Mouse (Mus musculus) neural tube, embryonic 14.5 days (tissue): ENCODE data around the gene Cdk5rap1. TPM values are rescaled to one million over a fixed set of nuclear protein-coding genes. Genes with fewer than 3 reads are reported as not detected.
"Not testable (repeated sequence)": the region's sequence is repeated elsewhere in the genome, so short reads cannot be mapped to it uniquely, and the experiment has no call there.

Source experiments
- ATAC-seq: fragments of 200-750 bp; cut with Nextera tagmentation; 2 replicates; pipeline ENCODE4 v1.8.0; 2017; ENCODE audit warnings: low read depth, mild to moderate bottlenecking, moderate TSS enrichment, moderate library complexity
- H3K27ac ChIP-seq: fragments of 300-500 bp; sonication (generic); 2 replicates; pipeline ENCODE4 v1.5.1; 2014; ENCODE audit warnings: low read depth, mild to moderate bottlenecking, control low read depth, low read length, moderate library complexity, mixed read lengths
- H3K27me3 ChIP-seq: fragments of 300-500 bp; sonication (generic); 2 replicates; pipeline ENCODE4 v1.6.1; 2014; ENCODE audit warnings: low read length; ENCODE audit not compliant: control insufficient read depth, insufficient read depth
- H3K36me3 ChIP-seq: fragments of 300-500 bp; sonication (generic); 2 replicates; pipeline ENCODE4 v1.6.1; 2014; ENCODE audit warnings: low read length, mixed read lengths; ENCODE audit not compliant: control insufficient read depth, insufficient read depth
- H3K4me1 ChIP-seq: fragments of 300-500 bp; sonication (generic); 2 replicates; pipeline ENCODE4 v1.6.1; 2014; ENCODE audit warnings: low read length; ENCODE audit not compliant: control insufficient read depth, insufficient read depth
- H3K4me2 ChIP-seq: fragments of 300-500 bp; sonication (generic); 2 replicates; pipeline ENCODE4 v1.6.1; 2014; ENCODE audit warnings: mild to moderate bottlenecking, low read depth, low read length, control low read depth
- H3K4me3 ChIP-seq: fragments of 300-500 bp; sonication (generic); 2 replicates; pipeline ENCODE4 v1.5.1; 2014; ENCODE audit warnings: low read depth, low read length, control low read depth, mixed read lengths
- H3K9ac ChIP-seq: fragments of 300-500 bp; sonication (generic); replicated peaks from 2 replicates; pipeline ENCODE4 v1.6.1; 2014; ENCODE audit warnings: low read depth, mild to moderate bottlenecking, control low read depth, low read length, mixed read lengths
- H3K9me3 ChIP-seq: fragments of 300-500 bp; sonication (generic); 2 replicates; pipeline ENCODE4 v1.6.1; 2016; ENCODE audit warnings: low read length; ENCODE audit not compliant: control insufficient read depth
- WGBS: fragments of 180-500 bp; shearing (Covaris S2); extraction: QIAGEN DNeasy Blood & Tissue Kit; methylation state at CpG from one replicate; pipeline ENCODE4 v1.1.7; 2014; 5-methylcytosine and 5-hydroxymethylcytosine counted together
- polyA plus RNA-seq: library from polyadenylated mRNA; unstranded; fragments of >200 nt; fragmentation: Nextera tagmentation; extraction: Ambion mirVana; gene quantifications from 2 replicates; pipeline ENCODE4 v1.2.1, GENCODE M21; 2014

Gene Cdk5rap1
- polyA plus RNA-seq, 1 experiment from 2014 or later: 10.5 TPM

DNA sequence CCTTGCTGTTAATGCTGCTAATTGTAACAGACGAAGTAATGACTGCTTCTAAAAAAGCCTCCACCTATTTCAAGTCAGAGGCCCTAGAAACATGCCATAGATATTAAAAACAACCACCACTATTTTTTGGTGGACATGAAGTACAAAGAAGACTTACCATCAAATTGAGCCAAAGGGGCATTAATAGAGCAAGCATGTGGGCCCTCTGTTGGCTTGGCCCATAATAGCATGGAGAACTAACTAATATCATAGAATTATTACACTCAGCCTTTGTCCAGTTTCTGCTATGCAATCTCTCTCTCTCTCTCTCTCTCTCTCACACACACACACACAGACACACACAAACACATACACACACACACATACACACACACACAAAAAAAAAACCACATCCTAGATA lies 80.0 kb downstream of the Cdk5rap1 start:
- no peak overlapping the region for H3K9ac ChIP-seq
- no peaks in the 10 kb centered on the region for H3K27me3 ChIP-seq
- no peaks in the 10 kb centered on the region for H3K4me1 ChIP-seq
- H3K36me3 ChIP-seq: no peaks in the 10 kb centered on the region
- no peak overlapping the region for H3K4me3 ChIP-seq
- WGBS: 67% methylated on average over 1 of the region's 1 CpGs
- no peak overlapping the region for H3K27ac ChIP-seq
- H3K4me2 ChIP-seq: no peak overlapping the region
- ATAC-seq: no peak
- no peaks in the 10 kb centered on the region for H3K9me3 ChIP-seq

DNA sequence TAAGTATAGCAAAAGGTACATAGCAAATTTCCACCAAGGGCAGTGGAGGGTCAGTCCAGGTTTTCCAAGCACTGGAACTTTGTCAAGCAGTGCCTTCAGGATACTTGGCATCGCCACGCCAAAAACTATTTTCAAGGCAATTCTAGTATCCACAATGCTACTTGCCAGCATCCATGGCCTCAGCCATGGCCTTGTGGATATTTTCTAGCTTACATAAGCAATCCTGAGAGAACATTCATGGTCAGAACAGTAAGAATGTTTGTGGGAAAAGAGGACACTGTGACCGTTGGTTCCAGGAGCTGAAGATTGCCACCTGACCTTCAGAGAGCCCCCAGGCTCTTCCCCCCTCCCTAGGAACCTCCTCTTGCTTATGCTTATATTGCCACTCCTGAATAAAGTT lies 80.9 kb downstream of the Cdk5rap1 start:
- H3K9me3 ChIP-seq, H3K27me3 ChIP-seq, H3K4me1 ChIP-seq, H3K36me3 ChIP-seq, H3K4me3 ChIP-seq, ATAC-seq, H3K27ac ChIP-seq, H3K4me2 ChIP-seq, H3K9ac ChIP-seq: not testable (repeated sequence)
- WGBS: 87% methylated on average over 3 of the region's 3 CpGs

Other genes with a start within 250 kb of the Cdk5rap1 start
- not detected in 2 replicates for gene Bpifa3, start 242.7 kb downstream of the Cdk5rap1 start, polyA plus RNA-seq
- gene Bpifa1, start 230.1 kb downstream of the Cdk5rap1 start, polyA plus RNA-seq: not detected in 2 replicates
- not detected in 2 replicates for gene Bpifa5, start 210.4 kb downstream of the Cdk5rap1 start, polyA plus RNA-seq
- gene Bpifb1, start 182.2 kb downstream of the Cdk5rap1 start, polyA plus RNA-seq: not detected in 2 replicates
- 0.24 TPM in 1 of 2 replicates, not detected in the other for gene Bpifb5, start 149.3 kb downstream of the Cdk5rap1 start, polyA plus RNA-seq
- gene Bpifb9a, start 115.2 kb downstream of the Cdk5rap1 start, polyA plus RNA-seq: not detected in 2 replicates
- not detected in 2 replicates for gene Bpifb9b, start 65.8 kb downstream of the Cdk5rap1 start, polyA plus RNA-seq
- 4.4 and 5.1 TPM in 2 replicates for gene Snta1, start 35.1 kb upstream of the Cdk5rap1 start, polyA plus RNA-seq
- gene Cbfa2t2, start 63.5 kb upstream of the Cdk5rap1 start, polyA plus RNA-seq: 48.8 and 51.2 TPM in 2 replicates
- 1.6 and 1.9 TPM in 2 replicates for gene 1700003F12Rik, start 174.1 kb upstream of the Cdk5rap1 start, polyA plus RNA-seq
- 0.30 and 0.62 TPM in 2 replicates for gene Actl10, start 178.8 kb upstream of the Cdk5rap1 start, polyA plus RNA-seq
- 11.5 and 16.8 TPM in 2 replicates for gene Necab3, start 185.9 kb upstream of the Cdk5rap1 start, polyA plus RNA-seq
- 0.92 and 1.8 TPM in 2 replicates for gene E2f1, start 196.9 kb upstream of the Cdk5rap1 start, polyA plus RNA-seq
- 16.0 and 17.5 TPM in 2 replicates for gene Pxmp4, start 230.7 kb upstream of the Cdk5rap1 start, polyA plus RNA-seq
- gene Zfp341, start 240.3 kb upstream of the Cdk5rap1 start, polyA plus RNA-seq: 2.0 and 2.1 TPM in 2 replicates
- gene 4930519P11Rik, start 240.4 kb upstream of the Cdk5rap1 start, polyA plus RNA-seq: 0.92 TPM in 1 of 2 replicates, not detected in the other